Mouse (Mus musculus) ES-Bruce4 (cell line): ENCODE data around the gene Nlrp14. TPM values are rescaled to one million over a fixed set of nuclear protein-coding genes. Genes with fewer than 3 reads are reported as not detected.
A peak's percentile ranks its signal among the peaks of the same experiment; 100 is the strongest.

ENCODE experiments used
- H3K27ac ChIP-seq: 2 replicates; pipeline ENCODE4 v1.5.1; 2012; ENCODE audit warnings: low read length, inconsistent platforms; ENCODE audit not compliant: insufficient read depth
- H3K27me3 ChIP-seq: 2 replicates; pipeline ENCODE4 v1.6.1; 2012; ENCODE audit warnings: mild to moderate bottlenecking, low read length, inconsistent platforms; ENCODE audit not compliant: control insufficient read depth, poor library complexity, insufficient read depth, severe bottlenecking
- H3K36me3 ChIP-seq: 2 replicates; pipeline ENCODE4 v1.6.1; 2012; ENCODE audit warnings: inconsistent platforms, mild to moderate bottlenecking, low read length, moderate library complexity; ENCODE audit not compliant: control insufficient read depth, poor library complexity, insufficient read depth, severe bottlenecking
- H3K4me1 ChIP-seq: one replicate; pipeline ENCODE4 v1.8.1; 2011; ENCODE audit warnings: low read length; ENCODE audit not compliant: control insufficient read depth, insufficient read depth
- H3K4me3 ChIP-seq: 2 replicates; pipeline ENCODE4 v1.5.1; 2011; ENCODE audit warnings: low read depth, mild to moderate bottlenecking, low read length
- H3K9ac ChIP-seq: 2 replicates; pipeline ENCODE4 v1.6.1; 2012; ENCODE audit warnings: low read depth, mild to moderate bottlenecking, inconsistent platforms; ENCODE audit not compliant: poor library complexity, severe bottlenecking
- H3K9me3 ChIP-seq: replicated peaks from 2 replicates; pipeline ENCODE4 v1.6.1; 2012; ENCODE audit warnings: mild to moderate bottlenecking, low read length, inconsistent platforms; ENCODE audit not compliant: control insufficient read depth, poor library complexity, insufficient read depth, severe bottlenecking
- CTCF ChIP-seq: IDR thresholded peaks from one replicate; pipeline ENCODE4 v1.8.1; 2011; ENCODE audit warnings: low read depth, low read length
- EP300 ChIP-seq: IDR thresholded peaks from 2 replicates; pipeline ENCODE4 v1.6.1; 2011; ENCODE audit warnings: low read depth, low read length; ENCODE audit not compliant: insufficient read depth
- POLR2A ChIP-seq: IDR thresholded peaks from one replicate; pipeline ENCODE4 v1.8.1; 2011; ENCODE audit warnings: low read length; ENCODE audit not compliant: insufficient read depth
- polyA plus RNA-seq: library from polyadenylated mRNA; stranded (reverse); fragments of >200 nt; gene quantifications from 2 replicates; pipeline ENCODE4 v1.2.4, GENCODE M21; 2011; ENCODE audit warnings: low read depth; ENCODE audit not compliant: missing spikeins, insufficient read depth, insufficient read length

Gene Nlrp14
- polyA plus RNA-seq, 1 experiment, result 0.42 TPM

DNA sequence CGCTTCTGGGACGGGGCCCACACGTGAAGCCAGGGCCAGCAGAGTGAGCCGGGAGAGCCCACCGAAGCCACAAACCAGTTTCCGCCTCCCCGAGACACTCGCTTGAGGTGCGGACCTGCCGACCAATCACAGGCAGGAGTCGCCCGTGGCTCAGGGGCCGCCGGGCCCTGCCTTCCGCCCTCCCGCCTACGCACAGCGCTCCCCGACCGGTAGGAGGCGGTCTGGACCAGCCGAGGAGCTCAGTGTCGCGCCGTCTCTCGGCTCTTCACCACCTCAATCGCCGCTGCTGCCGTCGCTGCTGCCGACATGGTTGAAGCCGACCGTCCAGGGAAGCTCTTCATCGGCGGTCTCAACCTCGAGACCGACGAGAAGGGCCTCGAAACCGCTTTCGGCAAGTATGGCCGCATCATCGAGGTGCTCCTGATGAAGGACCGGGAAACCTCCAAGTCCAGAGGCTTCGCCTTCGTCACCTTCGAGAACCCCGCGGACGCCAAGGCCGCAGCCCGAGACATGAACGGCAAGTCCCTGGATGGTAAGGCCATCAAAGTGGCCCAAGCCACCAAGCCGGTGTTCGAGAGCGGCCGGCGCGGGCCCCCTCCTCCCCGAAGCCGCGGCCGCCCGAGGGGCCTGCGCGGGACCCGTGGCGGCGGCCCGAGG, 42.5 kb downstream of the Nlrp14 start, which contains the start of gene Rbmxl2:
Gene Rbmxl2, plus strand, starts transcription at position 242 of the 657 bp plus-strand sequence.
- Histone ChIP-seq H3K36me3 (peaks cover 18% of the 10 kb centered on the region), H3K27me3 (no peaks in the 10 kb centered on the region), H3K9ac (peak within 1 kb of the TSS; percentile 90), H3K9me3 (no peaks in the 10 kb centered on the region; the same call in 1 of the 2 replicates), H3K4me1 (no peaks in the 10 kb centered on the region), H3K27ac (peak within 1 kb of the TSS; percentile 62), H3K4me3 (peak within 1 kb of the TSS; percentile 83)
- peak; percentile 65 for TF ChIP-seq CTCF
- peak; percentile 76 for TF ChIP-seq POLR2A
- peak; percentile 72 for TF ChIP-seq EP300

DNA sequence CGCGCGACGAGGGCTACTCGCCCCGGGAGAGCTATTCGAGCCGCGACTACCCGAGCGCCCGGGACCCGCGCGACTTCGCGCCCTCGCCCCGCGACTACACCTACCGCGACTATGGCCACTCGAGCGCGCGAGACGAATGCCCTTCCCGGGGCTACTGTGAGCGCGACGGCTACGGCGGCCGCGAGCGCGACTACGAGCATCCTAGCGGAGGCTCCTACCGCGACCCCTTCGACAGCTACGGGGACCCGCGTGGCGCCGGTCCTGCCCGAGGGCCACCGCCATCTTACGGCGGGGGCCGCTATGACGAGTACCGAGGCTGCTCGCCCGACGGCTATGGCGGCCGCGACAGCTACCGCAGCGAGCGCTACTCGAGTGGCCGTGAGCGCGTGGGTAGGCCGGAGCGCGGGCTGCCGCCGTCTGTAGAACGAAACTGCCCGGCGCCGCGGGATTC, 43.4 kb downstream of the Nlrp14 start:
- no peak for TF ChIP-seq CTCF
- Histone ChIP-seq H3K4me1 (no peaks in the 10 kb centered on the region), H3K36me3 (peaks cover 19% of the 10 kb centered on the region), H3K9me3 (no peaks in the 10 kb centered on the region; the same call in 1 of the 2 replicates), H3K4me3 (peak overlapping the region; percentile 83), H3K27me3 (no peaks in the 10 kb centered on the region), H3K9ac (peak overlapping the region; percentile 90), H3K27ac (0 out of 2 replicates have a peak overlapping the region, but pooled peaks have one; percentile 30)

DNA sequence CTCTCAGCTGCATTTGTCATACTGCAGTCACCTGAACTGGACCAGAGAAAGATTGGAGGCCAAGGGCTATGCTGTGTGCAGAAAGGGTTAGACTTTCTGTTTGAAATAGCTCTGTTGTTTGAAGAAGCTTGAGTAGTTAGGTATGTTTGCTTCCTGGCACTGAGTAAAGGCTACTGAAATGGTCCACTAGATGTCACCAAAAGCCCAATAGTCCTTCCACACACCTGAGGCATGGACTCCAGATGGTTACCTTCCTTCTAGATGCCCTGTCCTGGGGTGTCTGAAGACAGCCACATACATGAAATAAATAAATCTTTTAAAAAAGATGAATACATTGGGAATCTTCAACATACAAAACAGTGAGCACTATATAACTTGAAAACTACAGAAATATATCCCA, 48.9 kb downstream of the Nlrp14 start:
- Histone ChIP-seq H3K27me3 (no peaks in the 10 kb centered on the region), H3K4me1 (no peaks in the 10 kb centered on the region), H3K9ac (no peak overlapping the region), H3K36me3 (peaks cover 22% of the 10 kb centered on the region), H3K27ac (no peak overlapping the region), H3K4me3 (no peak overlapping the region), H3K9me3 (peaks cover 3% of the 10 kb centered on the region; the same call in 1 of the 2 replicates)
- peak; percentile 35 for TF ChIP-seq CTCF
- TF ChIP-seq POLR2A, result no peak
- no peak for TF ChIP-seq EP300

DNA sequence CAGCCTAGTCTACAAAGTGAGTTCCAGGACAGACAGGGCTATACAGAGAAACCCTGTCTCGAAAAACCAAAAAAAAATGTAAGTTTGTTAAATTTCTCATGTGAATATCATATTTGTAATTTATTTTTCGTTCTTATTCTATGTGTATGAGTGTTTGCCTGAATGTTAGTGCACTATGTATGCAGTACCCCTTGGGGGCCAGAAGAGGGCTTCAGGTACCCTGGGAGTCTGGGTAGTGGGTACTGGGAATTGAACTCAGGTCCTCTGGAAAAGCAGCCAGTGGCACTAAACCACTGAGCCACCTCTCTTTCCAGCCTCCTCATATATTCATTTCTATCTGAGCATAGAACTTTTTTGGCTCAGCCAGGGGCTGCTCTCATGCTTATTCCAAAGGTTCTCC, 50.1 kb downstream of the Nlrp14 start:
- Histone ChIP-seq H3K4me3 (no peak overlapping the region), H3K4me1 (no peaks in the 10 kb centered on the region), H3K27ac (no peak overlapping the region), H3K27me3 (no peaks in the 10 kb centered on the region), H3K36me3 (peaks cover 11% of the 10 kb centered on the region), H3K9ac (no peak overlapping the region), H3K9me3 (peaks cover 3% of the 10 kb centered on the region; the same call in 1 of the 2 replicates)
- peak; percentile 44 for TF ChIP-seq CTCF
- no peak for TF ChIP-seq EP300

DNA sequence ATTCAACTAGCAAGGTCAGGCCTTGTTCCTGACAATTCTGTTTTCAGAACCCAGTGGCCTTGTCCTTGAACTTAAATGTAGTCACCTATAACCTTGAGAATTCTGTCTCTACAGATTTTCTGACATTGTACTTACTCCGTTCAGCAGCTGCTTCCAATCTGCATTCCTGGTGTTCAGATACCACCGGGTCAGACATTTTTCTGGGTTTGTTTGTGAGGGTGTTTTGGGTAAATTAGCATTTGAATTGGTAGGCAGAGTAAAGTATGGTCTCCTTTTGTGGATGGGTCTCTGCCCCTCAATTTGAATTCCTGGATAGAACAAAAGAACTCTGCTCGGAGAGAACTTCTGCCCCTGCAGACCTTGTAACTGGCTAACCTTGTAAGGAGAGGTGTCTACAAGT, 70.1 kb downstream of the Nlrp14 start:
- TF ChIP-seq EP300 (peak; percentile 68; the same call in 1 of the 2 replicates), POLR2A (no peak)
- Histone ChIP-seq H3K27me3 (no peaks in the 10 kb centered on the region), H3K4me3 (no peak overlapping the region), H3K4me1 (no peaks in the 10 kb centered on the region), H3K9me3 (no peaks in the 10 kb centered on the region), H3K36me3 (no peaks in the 10 kb centered on the region; the same call in 1 of the 2 replicates), H3K9ac (no peak overlapping the region), H3K27ac (peak overlapping the region; percentile 91)

DNA sequence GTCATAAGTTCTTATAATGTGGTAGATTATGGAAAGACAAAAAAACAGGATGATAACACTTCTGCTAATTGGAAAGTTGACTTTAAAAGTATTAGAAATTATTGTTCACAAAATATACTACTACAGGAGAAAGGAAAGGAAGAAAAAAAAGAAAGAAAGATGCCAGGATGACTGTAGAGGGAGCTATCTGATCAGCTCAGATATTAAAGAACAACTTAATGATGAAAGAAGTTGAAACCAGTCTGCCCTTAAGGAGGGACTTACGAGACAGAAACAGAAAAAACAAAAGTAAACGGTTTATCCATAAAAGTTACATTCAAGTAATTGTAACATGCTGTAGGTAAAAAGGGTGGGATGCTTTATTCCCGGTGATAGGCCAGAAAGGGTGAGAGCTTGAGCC, 70.7 kb downstream of the Nlrp14 start:
- TF ChIP-seq EP300 (no peak), CTCF (no peak), POLR2A (no peak)
- peak overlapping the region; percentile 89 for H3K27ac ChIP-seq
- no peak overlapping the region for H3K4me3 ChIP-seq
- no peaks in the 10 kb centered on the region; the same call in 1 of the 2 replicates for H3K36me3 ChIP-seq
- no peaks in the 10 kb centered on the region for H3K9me3 ChIP-seq
- no peaks in the 10 kb centered on the region for H3K27me3 ChIP-seq
- no peaks in the 10 kb centered on the region for H3K4me1 ChIP-seq
- 0 out of 2 replicates have a peak overlapping the region, but pooled peaks have one; percentile 21 for H3K9ac ChIP-seq
